Mouse (Mus musculus): Measurements from ENCODE around the gene Gm17521. TPM values are rescaled to one million over a fixed set of nuclear protein-coding genes. Genes with fewer than 3 reads are reported as not detected.

Gene Gm17521
- polyA plus RNA-seq (2012) = not detected in 2 replicates

GRCm38 (mm10) chrX:123029569-123029968, at the start of gene Gm17521:
Gene Gm17521 (minus strand): TSS chrX:123029669.

Other genes with a start within 250 kb of the Gm17521 start
- gene Cldn34c1, start 73.8 kb upstream of the Gm17521 start, polyA plus RNA-seq (2012) = 0.67 and 1.2 TPM in 2 replicates
- not detected in 2 replicates for gene Srsx, start 192.8 kb upstream of the Gm17521 start, polyA plus RNA-seq (2012)
- gene Gm17577, start 217.2 kb upstream of the Gm17521 start, polyA plus RNA-seq (2012) = not detected in 2 replicates